Mouse (Mus musculus) forebrain, embryonic 16.5 days (tissue): ENCODE measurements around the gene Ap5s1. TPM values are rescaled to one million over a fixed set of nuclear protein-coding genes. Genes with fewer than 3 reads are reported as not detected.
A peak's percentile ranks its signal among the peaks of the same experiment; 100 is the strongest.

Experiments
- ATAC-seq: fragments of 200-750 bp; cut with Nextera tagmentation; 2 replicates; pipeline ENCODE4 v1.8.0; 2017; ENCODE audit warnings: mild to moderate bottlenecking, moderate library complexity
- H3K27ac ChIP-seq: fragments of 300-500 bp; sonication (generic); 2 replicates; pipeline ENCODE4 v1.5.1; 2014; ENCODE audit warnings: low read length, control low read depth
- H3K27me3 ChIP-seq: fragments of 300-500 bp; sonication (generic); replicated peaks from 2 replicates; pipeline ENCODE4 v1.6.1; 2014; ENCODE audit warnings: low read length; ENCODE audit not compliant: control insufficient read depth, insufficient read depth
- H3K36me3 ChIP-seq: fragments of 300-500 bp; sonication (generic); 2 replicates; pipeline ENCODE4 v1.6.1; 2014; ENCODE audit not compliant: control insufficient read depth, insufficient read depth
- H3K4me1 ChIP-seq: fragments of 300-500 bp; sonication (generic); replicated peaks from 2 replicates; pipeline ENCODE4 v1.6.1; 2014; ENCODE audit warnings: low read length; ENCODE audit not compliant: control insufficient read depth, insufficient read depth
- H3K4me2 ChIP-seq: fragments of 300-500 bp; sonication (generic); 2 replicates; pipeline ENCODE4 v1.6.1; 2014; ENCODE audit warnings: mild to moderate bottlenecking, low read length, control low read depth
- H3K4me3 ChIP-seq: fragments of 300-500 bp; sonication (generic); replicated peaks from 2 replicates; pipeline ENCODE4 v1.5.1; 2014; ENCODE audit warnings: mild to moderate bottlenecking, low read length, control low read depth
- H3K9ac ChIP-seq: fragments of 300-500 bp; sonication (generic); replicated peaks from 2 replicates; pipeline ENCODE4 v1.6.1; 2014; ENCODE audit warnings: low read depth, low read length, control low read depth
- H3K9me3 ChIP-seq: fragments of 300-500 bp; sonication (generic); 2 replicates; pipeline ENCODE4 v1.6.1; 2016; ENCODE audit warnings: low read length; ENCODE audit not compliant: control insufficient read depth
- WGBS: fragments of 180-500 bp; shearing (Covaris S2); extraction: QIAGEN DNeasy Blood & Tissue Kit; methylation state at CpG from one replicate; pipeline ENCODE4 v1.1.7; 2014; 5-methylcytosine and 5-hydroxymethylcytosine counted together
- polyA plus RNA-seq: library from polyadenylated mRNA; unstranded; fragments of >200 nt; fragmentation: Nextera tagmentation; extraction: Ambion mirVana; gene quantifications from 2 replicates; pipeline ENCODE4 v1.2.1, GENCODE M21; 2015

The Ap5s1 gene
- polyA plus RNA-seq, 1 experiment from 2014 or later, result 40.5 TPM

- H3K4me3 ChIP-seq, result peak within 1 kb of the TSS; percentile 81
- peak within 1 kb of the TSS; percentile 94 for H3K27ac ChIP-seq
- H3K36me3 ChIP-seq, result no peaks in the 10 kb centered on the region
- peak; percentile 86 for ATAC-seq
- peak within 1 kb of the TSS; percentile 96 for H3K9ac ChIP-seq
- H3K4me2 ChIP-seq, result peak within 1 kb of the TSS; percentile 97
- 2% methylated on average over 52 of the region's 57 CpGs for WGBS
- no peaks in the 10 kb centered on the region for H3K27me3 ChIP-seq
- no peaks in the 10 kb centered on the region for H3K9me3 ChIP-seq
- H3K4me1 ChIP-seq, result peaks cover 31% of the 10 kb centered on the region
These were observed 26.8 kb upstream of the Ap5s1 start, which contains the start of gene Cenpb for GRCm38 (mm10) chr2:131179990-131180587. Gene Cenpb, minus strand, starts transcription at chr2:131180067.

- WGBS, result 3% methylated on average over 14 of the region's 14 CpGs
- Histone ChIP-seq H3K4me1 (peaks cover 29% of the 10 kb centered on the region), H3K9ac (peak overlapping the region; percentile 80), H3K4me3 (peak overlapping the region; percentile 73), H3K9me3 (no peaks in the 10 kb centered on the region), H3K27me3 (no peaks in the 10 kb centered on the region), H3K36me3 (no peaks in the 10 kb centered on the region), H3K4me2 (peak overlapping the region; percentile 87), H3K27ac (no peak overlapping the region)
- peak; percentile 9; the same call in 1 of the 2 replicates for ATAC-seq
These were observed 20.5 kb upstream of the Ap5s1 start for GRCm38 (mm10) chr2:131186343-131186742.

- no peaks in the 10 kb centered on the region for H3K9me3 ChIP-seq
- ATAC-seq, result peak; percentile 89
- peak within 1 kb of the TSS; percentile 80 for H3K9ac ChIP-seq
- peak within 1 kb of the TSS; percentile 58 for H3K27ac ChIP-seq
- peak within 1 kb of the TSS; percentile 87 for H3K4me2 ChIP-seq
- no peaks in the 10 kb centered on the region for H3K36me3 ChIP-seq
- under 1% methylated on average over 34 of the region's 43 CpGs for WGBS
- H3K4me1 ChIP-seq, result peaks cover 29% of the 10 kb centered on the region
- no peaks in the 10 kb centered on the region for H3K27me3 ChIP-seq
- peak within 1 kb of the TSS; percentile 73 for H3K4me3 ChIP-seq
These were observed 19.9 kb upstream of the Ap5s1 start, which contains the start of the genes Cdc25b and Spef1 for GRCm38 (mm10) chr2:131186771-131187601. Gene Cdc25b, plus strand, starts transcription at chr2:131186949. Gene Spef1, minus strand, starts transcription at chr2:131187282.

- no peak overlapping the region for H3K27ac ChIP-seq
- H3K4me3 ChIP-seq, result peak overlapping the region; percentile 73
These were observed 19.3 kb upstream of the Ap5s1 start for GRCm38 (mm10) chr2:131187602-131187922.

GRCm38 (mm10) chr2:131188311-131188710 lies 18.6 kb upstream of the Ap5s1 start:
- WGBS, result 97% methylated on average over 5 of the region's 5 CpGs
- peaks cover 29% of the 10 kb centered on the region for H3K4me1 ChIP-seq

More at GRCm38 (mm10) chr2:131187602-131187922, 19.3 kb upstream of the Ap5s1 start:
- H3K9me3 ChIP-seq, result no peaks in the 10 kb centered on the region
- peak overlapping the region; percentile 87 for H3K4me2 ChIP-seq
- no peak for ATAC-seq
- H3K36me3 ChIP-seq, result no peaks in the 10 kb centered on the region
- WGBS, result 18% methylated on average over 3 of the region's 3 CpGs
- peak overlapping the region; percentile 80 for H3K9ac ChIP-seq
- peaks cover 29% of the 10 kb centered on the region for H3K4me1 ChIP-seq
- no peaks in the 10 kb centered on the region for H3K27me3 ChIP-seq

GRCm38 (mm10) chr2:131189521-131190309 lies 17.2 kb upstream of the Ap5s1 start:
- no peak overlapping the region for H3K9ac ChIP-seq
- peaks cover 4% of the 10 kb centered on the region; the same call in 1 of the 2 replicates for H3K36me3 ChIP-seq
- no peak for ATAC-seq
- 35% methylated on average over 5 of the region's 5 CpGs for WGBS
- H3K9me3 ChIP-seq, result no peaks in the 10 kb centered on the region
- no peaks in the 10 kb centered on the region for H3K27me3 ChIP-seq
- H3K4me2 ChIP-seq, result no peak overlapping the region
- peaks cover 29% of the 10 kb centered on the region for H3K4me1 ChIP-seq
- no peak overlapping the region for H3K27ac ChIP-seq
- no peak overlapping the region for H3K4me3 ChIP-seq

More at GRCm38 (mm10) chr2:131188311-131188710, 18.6 kb upstream of the Ap5s1 start:
- Histone ChIP-seq H3K9me3 (no peaks in the 10 kb centered on the region), H3K36me3 (no peaks in the 10 kb centered on the region), H3K27me3 (no peaks in the 10 kb centered on the region), H3K27ac (no peak overlapping the region), H3K4me2 (no peak overlapping the region), H3K9ac (no peak overlapping the region), H3K4me3 (no peak overlapping the region)
- ATAC-seq, result no peak

GRCm38 (mm10) chr2:131190344-131191004 lies 16.4 kb upstream of the Ap5s1 start:
- no peaks in the 10 kb centered on the region for H3K9me3 ChIP-seq
- no peak overlapping the region for H3K4me2 ChIP-seq
- H3K4me1 ChIP-seq, result peaks cover 29% of the 10 kb centered on the region
- H3K9ac ChIP-seq, result 0 out of 2 replicates have a peak overlapping the region, but pooled peaks have one; percentile 11
- peaks cover 7% of the 10 kb centered on the region; the same call in 1 of the 2 replicates for H3K36me3 ChIP-seq
- H3K27me3 ChIP-seq, result no peaks in the 10 kb centered on the region
- no peak overlapping the region for H3K4me3 ChIP-seq
- WGBS, result 14% methylated on average over 10 of the region's 10 CpGs
- H3K27ac ChIP-seq, result peak overlapping the region; percentile 12; the same call in 1 of the 2 replicates
- peak; percentile 32 for ATAC-seq

- H3K4me3 ChIP-seq, result no peak overlapping the region
- no peak overlapping the region for H3K27ac ChIP-seq
- H3K27me3 ChIP-seq, result no peaks in the 10 kb centered on the region
- no peak overlapping the region for H3K4me2 ChIP-seq
- no peak overlapping the region for H3K9ac ChIP-seq
- peaks cover 7% of the 10 kb centered on the region; the same call in 1 of the 2 replicates for H3K36me3 ChIP-seq
- peaks cover 29% of the 10 kb centered on the region for H3K4me1 ChIP-seq
- no peaks in the 10 kb centered on the region for H3K9me3 ChIP-seq
- ATAC-seq, result no peak
- 51% methylated on average over 7 of the region's 7 CpGs for whole genome bisulfite sequencing
These were observed 15.9 kb upstream of the Ap5s1 start for GRCm38 (mm10) chr2:131191005-131191390.
